ENCODE assay signal across 22 mouse cellular contexts in the genomic region with DNA sequence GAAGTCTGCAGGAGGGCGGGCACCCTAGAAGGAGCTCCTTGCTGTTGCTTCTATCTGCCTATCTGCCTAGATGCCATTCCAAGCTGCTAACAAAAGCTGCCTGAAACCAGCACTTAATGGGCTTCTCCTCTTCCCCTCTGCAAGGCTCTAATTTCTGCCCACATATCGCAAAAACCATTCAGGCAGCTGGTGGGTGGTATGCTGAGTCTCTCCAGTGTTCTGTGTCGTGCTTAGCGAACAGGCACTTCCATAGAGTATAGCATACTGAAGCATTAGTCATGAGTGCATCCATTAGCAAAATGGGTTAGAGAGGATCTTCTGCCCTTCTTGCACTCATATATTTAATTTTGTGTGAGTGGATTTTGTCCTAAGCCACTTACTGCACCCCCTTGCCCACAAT. TPM values are rescaled to one million over a fixed set of nuclear protein-coding genes. Genes with fewer than 3 reads are reported as not detected.
DNase-seq lines count a peak whose midpoint lies in the region.
"Had no signal": no experiment of that assay in that cellular context is flagged by ENCODE, and none has a peak within 500 bp of the region (broad histone marks: within the 10 kb centered on the region; RNA-seq: fewer than 3 reads in every experiment).

No protein-coding gene starts in this region.

- peak; percentile 3 for DNase-seq in layer of hippocampus, adult 9-10 months (ENCODE audit: low spot score)
- no peak for DNase-seq in layer of hippocampus, postnatal 14 days (ENCODE audit: low spot score in 2 of 2)
- DNase-seq in right cerebral cortex, adult 2 months (ENCODE audit: low spot score in 2 of 2) = peak; percentile 14 to 36
- no peak for DNase-seq in right cerebral cortex, postnatal 14 days
- DNase-seq in left cerebral cortex, postnatal 14 days (ENCODE audit: low spot score in 2 of 2) = peak; percentile 21 to 33
- DNase-seq in urinary bladder, adult 18-20 months (ENCODE audit: low spot score in 2 of 2) = no peak
- no peak for DNase-seq in heart, postnatal 10 days
- DNase-seq: adrenal gland, postnatal 25 days; cerebellum, adult 18-20 months; cerebellum, postnatal 10 days; forebrain, postnatal 0 days; heart, adult 2 months; kidney, adult 11 months; kidney, postnatal 14 days had no signal

- intact Hi-C loops in left cerebral cortex, postnatal 14 days (cut with DNase I) = no loop called here
- intact Hi-C loops in heart, postnatal 10 days (cut with DNase I) = no loop called here

RNA-seq across cellular contexts. Expression of a gene that starts 8.6 kb away (rescaled TPM):
- total RNA-seq in layer of hippocampus, postnatal 14 days (2021) = not detected
- total RNA-seq in left cerebral cortex, postnatal 14 days (2021) = under 1 TPM; 0.47 to 0.64 TPM
- total RNA-seq in heart, postnatal 10 days (2021) = not detected
- total RNA-seq: adrenal gland, adult 18-20 months; adrenal gland, postnatal 25 days; common myeloid progenitor, adult 5-6 weeks; gastrocnemius, adult 8-10 months; gastrocnemius, postnatal 4 days; heart, adult 2 months; hematopoietic stem cell, adult 5-6 weeks; layer of hippocampus, adult 18-20 months; megakaryocyte progenitor cell, adult 5-6 weeks; neutrophil, adult 5-6 weeks had no signal

Comparison
In these comparisons a context has a peak if more than half of its experiments do, and no peak if none do; other contexts are left out.
1. DNase-seq: peak in layer of hippocampus, adult 9-10 months (single experiment), right cerebral cortex, adult 2 months (2 of 2) and left cerebral cortex, postnatal 14 days (2 of 2); none in layer of hippocampus, postnatal 14 days (0 of 2), right cerebral cortex, postnatal 14 days (single experiment), urinary bladder, adult 18-20 months (0 of 2) and heart, postnatal 10 days (0 of 2).